Mouse (Mus musculus) ES-Bruce4 (cell line): ENCODE data around the gene Veph1.

Experiments
- CTCF ChIP-seq: IDR thresholded peaks from one replicate; pipeline ENCODE4 v1.8.1; 2011; ENCODE audit warnings: low read depth, low read length
- EP300 ChIP-seq: IDR thresholded peaks from 2 replicates; pipeline ENCODE4 v1.6.1; 2011; ENCODE audit warnings: low read depth, low read length; ENCODE audit not compliant: insufficient read depth
- POLR2A ChIP-seq: IDR thresholded peaks from one replicate; pipeline ENCODE4 v1.8.1; 2011; ENCODE audit warnings: low read length; ENCODE audit not compliant: insufficient read depth

GRCm38 (mm10) chr3:66193910-66194562 is 102.6 kb downstream of the Veph1 start:
- TF ChIP-seq POLR2A = no peak
- TF ChIP-seq CTCF = no peak
- no peak for TF ChIP-seq EP300
